In genomic region chr3:127498197-127498741, GRCm38 (mm10) we compare ENCODE assay signal across 8 mouse cellular contexts. TPM values are rescaled to one million over a fixed set of nuclear protein-coding genes. Genes with fewer than 3 reads are reported as not detected.
DNase-seq lines count a peak whose midpoint lies in the region; ATAC-seq and TF ChIP-seq lines count a peak whose summit lies in the region.

No protein-coding gene starts in this region.

- H3K27me3 ChIP-seq in lung, embryonic 14.5 days (ENCODE audit: insufficient read depth, low read length), result peaks cover 29% of the 10 kb centered on the region
- peaks cover 26% of the 10 kb centered on the region for H3K27me3 ChIP-seq in stomach, embryonic 15.5 days (replicated peaks)

- ATAC-seq in lung, embryonic 14.5 days (ENCODE audit: insufficient read depth), result peak; percentile 74
- peak; percentile 45 for ATAC-seq in granulocyte monocyte progenitor cell, adult 5-6 weeks (replicated peaks; ENCODE audit: poor library complexity, severe bottlenecking)
- ATAC-seq in megakaryocyte-erythroid progenitor cell, adult 5-6 weeks (replicated peaks; ENCODE audit: low FRiP score, low TSS enrichment, poor library complexity, severe bottlenecking), result peak; percentile 86
- peak; percentile 78; the same call in 1 of the 2 replicates for ATAC-seq in stomach, embryonic 15.5 days (ENCODE audit: insufficient read depth, low FRiP score, low read depth)

- H3K9me3 ChIP-seq in lung, embryonic 14.5 days (ENCODE audit: low read depth, low read length), result no peaks in the 10 kb centered on the region
- H3K9me3 ChIP-seq in stomach, embryonic 15.5 days, result no peaks in the 10 kb centered on the region

- no peak for TF ChIP-seq CTCF in lung, embryonic 14.5 days (IDR thresholded peaks at IDR 0.05; ENCODE audit: low read depth)
- TF ChIP-seq CTCF in layer of hippocampus, adult 2 months (conservative IDR thresholded peaks at IDR 0.05), result no peak

- H3K4me2 ChIP-seq in lung, embryonic 14.5 days, result peak overlapping the region; percentile 99
- peak overlapping the region; percentile 99 for H3K4me2 ChIP-seq in stomach, embryonic 15.5 days

- H3K9ac ChIP-seq in lung, embryonic 14.5 days, result peak overlapping the region; percentile 58
- peak overlapping the region; percentile 38; the same call in 1 of the 2 replicates for H3K9ac ChIP-seq in stomach, embryonic 15.5 days

- no peaks in the 10 kb centered on the region for H3K36me3 ChIP-seq in lung, embryonic 14.5 days (ENCODE audit: insufficient read depth)
- no peaks in the 10 kb centered on the region for H3K36me3 ChIP-seq in stomach, embryonic 15.5 days

- peak; percentile 11 for DNase-seq in lung, embryonic 14.5 days
- DNase-seq in lung, postnatal 36 days, result no peak
- peak; percentile 42 to 51 for DNase-seq in cerebellum, postnatal 25 days
- peak in 1 of 2 experiments; percentile 21 for DNase-seq in layer of hippocampus, adult 2 months (ENCODE audit: low spot score in 2 of 2)
- DNase-seq in kidney, adult 8-10 months, result no peak

- peak overlapping the region; percentile 56 for H3K4me3 ChIP-seq in lung, embryonic 14.5 days (ENCODE audit: low read depth, low read length)
- peak overlapping the region; percentile 87 for H3K4me3 ChIP-seq in layer of hippocampus, adult 2 months
- H3K4me3 ChIP-seq in stomach, embryonic 15.5 days (replicated peaks), result peak overlapping the region; percentile 60

- 2% methylated on average over 22 of the region's 23 CpGs for WGBS in lung, embryonic 14.5 days
- under 1% methylated on average over 23 of the region's 23 CpGs for WGBS in stomach, embryonic 15.5 days

- no peak overlapping the region for H3K27ac ChIP-seq in lung, embryonic 14.5 days (ENCODE audit: low read depth)
- peak overlapping the region; percentile 87 for H3K27ac ChIP-seq in layer of hippocampus, adult 2 months
- no peak overlapping the region for H3K27ac ChIP-seq in stomach, embryonic 15.5 days

- H3K4me1 ChIP-seq in lung, embryonic 14.5 days (ENCODE audit: insufficient read depth), result no peaks in the 10 kb centered on the region
- peaks cover 15% of the 10 kb centered on the region for H3K4me1 ChIP-seq in stomach, embryonic 15.5 days

RNA-seq across cellular contexts. Expression of gene Ank2, which starts 0.9 kb away (rescaled TPM):
- polyA plus RNA-seq in lung, embryonic 14.5 days (2014; fragmentation: Nextera tagmentation; extraction: Ambion mirVana), result 15.9 and 19.6 TPM in 2 replicates
- 0.45 and 0.73 TPM in 2 replicates for total RNA-seq in granulocyte monocyte progenitor cell, adult 5-6 weeks (2014; fragmentation: Nextera tagmentation)
- 0.26 TPM in 1 of 2 replicates, not detected in the other for total RNA-seq in granulocyte monocyte progenitor cell, adult 5-6 weeks (2017)
- total RNA-seq in layer of hippocampus, adult 2 months (2021), result 100 to 1,000 TPM; 730 to 767 TPM
- not detected in 2 replicates for total RNA-seq in megakaryocyte-erythroid progenitor cell, adult 5-6 weeks (2014; fragmentation: Nextera tagmentation)
- 0.38 TPM in 1 of 2 replicates, not detected in the other for total RNA-seq in megakaryocyte-erythroid progenitor cell, adult 5-6 weeks (2017)
- 32.0 and 32.2 TPM in 2 replicates for polyA plus RNA-seq in stomach, embryonic 15.5 days (2015; fragmentation: Nextera tagmentation; extraction: Ambion mirVana)

RNA-seq across cellular contexts. Expression of gene Larp7, which starts 54.9 kb away (rescaled TPM):
- 61.6 and 65.8 TPM in 2 replicates for polyA plus RNA-seq in lung, embryonic 14.5 days (2014; fragmentation: Nextera tagmentation; extraction: Ambion mirVana)
- total RNA-seq in granulocyte monocyte progenitor cell, adult 5-6 weeks (2014; fragmentation: Nextera tagmentation), result 55.2 and 76.0 TPM in 2 replicates
- 106 and 126 TPM in 2 replicates for total RNA-seq in granulocyte monocyte progenitor cell, adult 5-6 weeks (2017)
- total RNA-seq in layer of hippocampus, adult 2 months (2021), result 10 to 100 TPM; 16.6 to 20.7 TPM
- 74.0 and 76.2 TPM in 2 replicates for total RNA-seq in megakaryocyte-erythroid progenitor cell, adult 5-6 weeks (2014; fragmentation: Nextera tagmentation)
- 150 and 188 TPM in 2 replicates for total RNA-seq in megakaryocyte-erythroid progenitor cell, adult 5-6 weeks (2017)
- 50.9 and 55.5 TPM in 2 replicates for polyA plus RNA-seq in stomach, embryonic 15.5 days (2015; fragmentation: Nextera tagmentation; extraction: Ambion mirVana)

RNA-seq across cellular contexts. Expression of gene Zgrf1, which starts 55.0 kb away (rescaled TPM):
- polyA plus RNA-seq in lung, embryonic 14.5 days (2014; fragmentation: Nextera tagmentation; extraction: Ambion mirVana), result 12.3 and 14.0 TPM in 2 replicates
- total RNA-seq in granulocyte monocyte progenitor cell, adult 5-6 weeks (2014; fragmentation: Nextera tagmentation), result 26.1 and 30.8 TPM in 2 replicates
- total RNA-seq in granulocyte monocyte progenitor cell, adult 5-6 weeks (2017), result 23.1 and 30.6 TPM in 2 replicates
- total RNA-seq in layer of hippocampus, adult 2 months (2021), result 1 to 10 TPM; 2.3 to 2.5 TPM
- total RNA-seq in megakaryocyte-erythroid progenitor cell, adult 5-6 weeks (2014; fragmentation: Nextera tagmentation), result 39.4 and 40.0 TPM in 2 replicates
- 24.4 and 26.6 TPM in 2 replicates for total RNA-seq in megakaryocyte-erythroid progenitor cell, adult 5-6 weeks (2017)
- polyA plus RNA-seq in stomach, embryonic 15.5 days (2015; fragmentation: Nextera tagmentation; extraction: Ambion mirVana), result 7.2 and 8.1 TPM in 2 replicates

Comparison
In these comparisons a context has a peak if more than half of its experiments do, and no peak if none do; other contexts are left out.
1. DNase-seq: peak in lung, embryonic 14.5 days (single experiment) and cerebellum, postnatal 25 days (2 of 2); none in lung, postnatal 36 days (single experiment) and kidney, adult 8-10 months (0 of 2).
2. RNA of gene Ank2, which starts 0.9 kb away (total RNA-seq): 730 to 767 TPM in layer of hippocampus, adult 2 months; 0.26 to 0.73 TPM in granulocyte monocyte progenitor cell, adult 5-6 weeks and 0.38 TPM in megakaryocyte-erythroid progenitor cell, adult 5-6 weeks; every median in the first group is over 100 times any median in the second.
3. RNA of gene Zgrf1, which starts 55.0 kb away (total RNA-seq): 24.4 to 40.0 TPM in megakaryocyte-erythroid progenitor cell, adult 5-6 weeks and 23.1 to 30.8 TPM in granulocyte monocyte progenitor cell, adult 5-6 weeks; 2.3 to 2.5 TPM in layer of hippocampus, adult 2 months; every median in the first group is over 4 times any median in the second.
4. Peak in every context shown above with its lines, with median percentiles within 50 percentile points of each other: ATAC-seq and H3K4me3 ChIP-seq.